Mouse (Mus musculus) MEL (cell line): Measurements from ENCODE around the gene Thap11.

Source experiments
- EP300 ChIP-seq, 2 experiments: IDR thresholded peaks; 2 replicates each; pipeline ENCODE4 v1.6.1; 2011; ENCODE audit warnings: improper control_type of control experiment in 2 of 2, low read length in 2 of 2, low read depth in 1 of 2, mild to moderate bottlenecking in 1 of 2
- POLR2A ChIP-seq, 2 experiments: IDR thresholded peaks; 2 replicates each; pipeline ENCODE4 v1.6.1; 2011 to 2012; ENCODE audit warnings: low read length in 2 of 2, mild to moderate bottlenecking in 2 of 2, control low read depth in 1 of 2, improper control_type of control experiment in 1 of 2, low read depth in 1 of 2, moderate library complexity in 1 of 2; ENCODE audit not compliant: control insufficient read depth in 1 of 2, insufficient read depth in 1 of 2, poor library complexity in 1 of 2
- TAL1 ChIP-seq: IDR thresholded peaks from 2 replicates; pipeline ENCODE4 v1.6.1; 2012; ENCODE audit warnings: mild to moderate bottlenecking, inconsistent platforms, low read length, moderate library complexity, mixed read lengths

DNA sequence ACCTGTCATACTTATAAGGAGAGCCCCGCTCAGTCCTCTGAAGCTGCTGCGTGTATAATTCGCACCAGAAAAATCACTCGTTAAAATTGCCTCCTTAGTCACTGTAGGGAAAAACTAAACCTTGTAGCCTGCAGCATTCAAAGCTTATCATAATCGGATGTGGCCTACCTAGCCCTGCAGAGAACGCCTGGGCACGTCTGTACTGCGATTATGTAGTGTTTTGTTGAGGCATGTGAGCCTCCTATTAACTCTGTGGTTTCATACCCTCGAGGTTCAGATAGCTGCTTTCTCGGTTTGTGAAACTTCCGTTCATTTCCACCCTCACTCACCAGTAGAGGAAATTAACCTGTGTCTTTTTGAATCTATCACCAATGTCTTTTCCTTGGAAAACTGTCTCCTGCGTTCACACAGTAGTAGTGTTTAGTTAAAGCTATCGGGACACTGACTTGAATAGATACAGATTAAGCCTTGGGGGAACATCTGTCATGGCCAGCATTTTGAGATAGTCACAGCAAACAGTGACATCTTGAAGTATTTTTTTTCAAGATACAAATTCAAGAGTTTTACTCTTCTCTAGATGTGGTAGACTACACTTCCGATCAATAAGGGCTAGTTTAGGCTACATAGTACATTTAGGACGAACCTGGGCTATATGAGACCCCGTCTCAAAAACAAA lies 46.1 kb downstream of the Thap11 start:
- TF ChIP-seq POLR2A (IDR thresholded peaks at IDR 0.05; ENCODE audit: control insufficient read depth in 1 of 2, insufficient read depth in 1 of 2, low read depth in 1 of 2, low read length in 2 of 2, poor library complexity in 1 of 2) (no peak; a peak in 1 of 4 replicates), TAL1 (peak; percentile 65), EP300 (IDR thresholded peaks at IDR 0.05; ENCODE audit: low read depth in 1 of 2, low read length in 2 of 2) (peak; percentile 58 to 68)
